Mouse (Mus musculus): ENCODE measurements at regions not wholly inside any gene's neighbourhood (a gene's known extent, or its start where the extent isn't known, plus 50 kb on each side); places are given as distances from the start of the nearest gene placed in this dataset.

DNA sequence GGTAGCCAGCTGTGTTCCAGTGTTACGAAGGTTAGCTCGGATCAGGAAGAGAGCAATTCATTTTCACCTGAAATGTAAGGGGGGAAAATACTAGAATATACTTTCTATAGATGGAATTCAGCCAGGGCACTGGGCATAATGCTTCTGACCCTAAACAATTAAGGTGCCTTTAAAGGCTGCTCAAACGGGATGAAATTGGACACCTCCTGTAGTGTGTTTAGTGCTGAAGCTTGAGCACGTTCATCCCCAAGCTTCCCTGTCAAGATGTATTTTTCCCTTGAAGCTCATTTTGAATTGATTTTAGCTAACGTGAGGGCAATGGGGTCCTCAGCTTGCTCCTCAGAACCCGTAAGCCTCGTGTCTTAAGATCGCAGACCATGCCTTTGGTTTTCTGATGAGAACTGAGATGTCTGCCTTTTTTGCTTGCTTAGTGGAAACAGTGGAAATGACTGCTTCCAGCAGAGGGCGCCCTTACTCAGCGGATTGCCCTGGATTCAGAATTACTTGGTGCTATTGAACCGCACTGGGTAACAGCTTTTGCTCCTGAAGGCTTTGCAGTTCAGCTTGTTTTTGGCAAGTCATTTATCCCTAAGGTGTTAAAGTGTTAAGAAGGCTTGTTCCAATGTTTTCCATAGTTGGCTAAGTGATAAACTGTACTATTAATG is 74.6 kb upstream of the Fermt1 start:
- DNase-seq (ENCODE audit: low spot score) = peak; percentile 65

DNA sequence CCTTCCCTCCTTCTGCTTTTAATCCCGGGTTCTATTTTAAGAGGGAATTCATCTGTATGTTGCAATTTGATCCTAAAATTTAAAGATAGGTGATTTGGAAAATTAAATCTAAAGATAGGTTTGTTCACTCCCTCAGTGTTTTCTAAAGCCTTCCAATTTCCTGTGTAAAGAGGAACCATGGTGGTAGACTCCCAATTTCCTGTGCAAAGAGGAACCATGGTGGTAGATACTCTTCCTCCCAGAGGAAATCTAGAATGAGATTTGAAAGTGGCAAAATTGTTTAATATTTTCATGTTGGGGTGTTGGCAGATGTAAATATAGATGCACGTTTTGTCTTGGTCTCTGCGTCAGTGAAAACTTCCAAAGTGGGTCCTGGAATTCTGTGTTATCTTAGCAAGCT is 75.5 kb upstream of the Fermt1 start:
- DNase-seq (ENCODE audit: low spot score) = no peak

DNA sequence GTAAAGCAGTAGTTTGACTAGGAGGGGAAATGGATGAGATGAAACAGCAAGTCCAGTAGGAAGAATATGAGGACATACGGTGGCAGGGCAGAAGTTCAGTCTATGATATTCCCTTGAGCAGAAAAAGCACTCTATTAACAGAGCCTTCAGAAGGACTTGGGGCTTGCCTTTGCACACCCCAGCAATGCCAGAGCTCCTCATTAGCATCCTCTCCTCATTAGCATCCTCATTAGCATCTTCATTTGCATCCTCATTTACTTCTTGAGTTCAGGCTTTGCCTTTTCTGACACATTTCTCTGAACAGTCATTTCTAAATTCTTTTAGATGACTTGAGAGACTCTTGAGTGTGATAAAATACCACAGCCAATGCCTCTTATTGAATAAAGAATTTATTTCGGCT is 81.3 kb upstream of the Fermt1 start:
- DNase-seq (ENCODE audit: low spot score) = no peak

DNA sequence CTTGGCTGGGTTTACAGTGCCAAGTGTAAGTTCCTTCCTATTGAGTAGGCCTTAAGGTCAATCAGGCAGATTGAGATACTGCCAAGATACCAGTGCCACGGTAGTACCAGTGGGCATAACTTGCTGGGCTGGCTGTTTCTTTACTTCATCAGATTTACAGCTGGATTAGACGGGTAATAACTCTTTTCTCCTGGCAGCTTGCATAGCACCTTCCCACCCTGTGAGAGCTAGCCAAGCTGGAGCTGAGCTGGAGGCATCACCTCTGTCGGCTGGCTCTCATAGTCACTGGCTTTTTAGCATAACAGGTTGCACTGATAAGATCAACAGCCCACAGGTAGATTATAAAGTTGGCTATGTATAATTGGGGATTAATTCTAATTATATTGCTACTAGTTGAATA is 89.7 kb upstream of the Fermt1 start:
- DNase-seq (ENCODE audit: low spot score) = no peak

DNA sequence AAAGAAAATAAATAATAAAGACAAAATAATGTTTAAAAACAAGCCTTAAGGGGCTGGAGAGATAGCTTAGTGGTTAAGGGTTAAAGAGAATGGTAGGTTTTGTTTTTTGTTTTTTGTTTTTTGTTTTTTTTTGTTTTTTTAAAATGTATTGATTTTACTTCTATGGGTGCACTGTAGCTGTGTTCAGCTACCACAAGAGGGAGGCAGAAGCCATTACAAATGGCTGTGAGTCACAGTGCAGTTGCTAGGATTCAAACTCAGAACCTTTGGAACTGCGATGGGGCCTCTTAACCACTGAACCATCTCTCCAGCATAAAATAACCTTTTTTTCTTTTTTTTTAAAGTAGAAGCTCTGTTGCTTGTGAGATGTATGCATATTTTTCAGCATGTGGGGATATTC is 95.0 kb upstream of the Fermt1 start:
- no peak for DNase-seq (ENCODE audit: low spot score)

DNA sequence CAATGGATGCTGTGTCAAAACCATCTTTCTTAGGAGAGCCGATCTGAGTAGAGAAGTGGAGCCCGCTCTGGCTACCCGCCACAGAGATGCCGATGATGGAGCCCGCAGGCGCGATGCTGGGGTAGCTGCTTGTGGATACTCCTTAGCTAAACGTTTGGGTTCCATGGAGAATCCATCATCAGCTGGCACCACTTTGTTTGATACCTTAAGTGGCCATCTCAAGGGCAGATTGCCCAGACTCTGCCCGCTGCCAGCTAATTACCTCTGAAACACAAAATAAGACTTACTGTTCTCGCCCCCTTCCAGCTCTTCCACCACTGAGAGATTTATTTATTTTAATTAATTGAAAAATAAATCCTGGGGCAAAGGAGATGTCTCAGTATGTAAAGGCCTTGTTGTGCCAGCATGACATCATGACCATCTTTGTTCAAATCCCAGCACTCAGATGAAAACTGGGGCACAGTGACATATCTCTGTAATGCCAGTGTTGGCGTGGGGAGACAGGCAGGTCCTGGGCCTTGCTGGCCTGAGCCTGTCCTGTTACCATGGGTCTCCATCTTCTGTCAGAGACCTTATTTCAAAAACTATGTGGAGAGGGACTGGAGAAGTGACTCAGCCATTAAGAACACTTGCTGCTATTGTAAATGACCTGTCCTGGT is 132.1 kb upstream of the Fermt1 start:
- DNase-seq (ENCODE audit: low spot score) = no peak

DNA sequence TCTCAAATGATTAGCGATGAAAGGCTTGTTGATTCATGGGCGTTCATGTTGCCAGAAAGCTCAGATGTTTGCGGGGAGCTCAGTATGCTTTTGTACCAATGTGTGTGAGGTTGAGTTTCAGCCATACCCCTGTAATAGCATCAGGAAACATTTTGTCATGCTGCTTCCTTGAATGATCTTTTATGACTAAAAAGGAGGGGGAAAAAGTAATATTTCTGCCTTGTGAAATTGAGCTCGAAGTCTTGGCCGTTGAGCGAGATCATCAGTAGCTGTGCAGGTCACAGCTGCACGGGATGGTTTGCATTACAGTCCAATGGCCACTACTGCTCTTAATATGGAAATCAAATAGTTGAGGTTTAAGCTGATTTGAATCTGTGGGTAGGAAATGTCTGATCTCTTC is 145.3 kb upstream of the Fermt1 start:
- DNase-seq (ENCODE audit: low spot score) = no peak

DNA sequence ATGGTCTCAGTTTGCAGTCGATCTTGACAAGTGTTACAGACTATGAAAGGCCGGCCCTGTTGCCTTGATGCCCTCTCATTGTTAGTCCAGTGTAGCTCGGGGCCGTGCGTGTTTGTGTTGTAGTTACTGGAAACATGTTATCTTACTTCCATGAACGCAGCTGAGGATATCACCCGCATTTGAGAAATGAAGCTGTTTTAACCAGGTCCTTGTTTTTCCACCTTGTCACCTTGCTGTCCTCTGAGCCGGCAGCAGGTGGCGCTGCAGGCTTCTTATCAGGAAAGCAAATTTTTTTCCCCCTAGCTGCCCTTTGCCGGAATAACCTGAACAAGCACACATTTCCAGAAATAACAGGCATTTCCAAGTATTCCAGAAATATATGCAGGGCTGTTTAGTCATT is 167.9 kb upstream of the Fermt1 start:
- DNase-seq (ENCODE audit: low spot score) = peak; percentile 60

DNA sequence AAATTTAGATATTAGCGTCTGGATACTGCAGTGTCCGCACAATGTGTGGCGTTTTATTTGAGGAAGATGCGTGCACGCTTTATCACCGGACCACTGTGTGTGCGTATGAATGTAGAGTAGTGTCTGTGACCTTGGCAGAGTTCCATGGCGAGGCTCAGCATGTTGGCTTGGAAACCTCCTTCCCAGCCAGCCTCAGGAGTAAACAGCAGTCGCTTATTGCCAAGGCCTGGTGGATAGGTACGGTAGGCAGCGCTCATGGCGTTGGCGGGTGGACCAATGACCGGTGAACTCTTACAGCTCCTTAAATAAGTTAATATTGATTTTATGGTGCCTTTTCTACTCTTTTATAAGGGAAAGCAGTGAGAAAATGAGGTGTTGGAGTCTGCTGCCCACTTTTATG is 172.9 kb upstream of the Fermt1 start:
- DNase-seq (ENCODE audit: low spot score) = no peak

DNA sequence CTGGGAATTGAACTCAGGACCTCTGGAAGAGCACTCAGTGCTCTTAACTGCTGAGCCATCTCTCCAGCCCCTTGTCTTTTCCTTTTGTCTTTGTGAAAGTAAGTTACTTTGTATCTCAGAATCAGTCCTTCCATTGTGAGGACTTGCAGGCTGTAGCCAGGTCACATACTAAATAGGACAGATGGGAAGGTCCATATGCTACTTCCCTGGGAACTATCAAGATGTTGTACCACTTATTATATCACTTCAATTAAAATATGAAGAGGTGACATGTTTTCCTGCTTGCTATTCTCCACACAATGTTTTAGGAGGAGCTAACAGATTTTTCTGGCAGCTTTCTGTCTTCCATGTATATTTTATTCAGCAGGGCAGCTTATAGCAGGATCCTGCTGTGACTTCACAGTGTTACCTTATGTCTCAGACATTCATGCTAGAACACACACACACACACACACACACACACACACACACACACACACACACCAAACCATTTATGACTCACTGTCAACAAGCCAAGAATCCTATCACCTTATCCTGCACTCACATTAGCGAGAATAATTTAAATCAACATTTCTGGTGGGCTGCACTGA is 179.6 kb upstream of the Fermt1 start:
- no peak for DNase-seq (ENCODE audit: low spot score)

DNA sequence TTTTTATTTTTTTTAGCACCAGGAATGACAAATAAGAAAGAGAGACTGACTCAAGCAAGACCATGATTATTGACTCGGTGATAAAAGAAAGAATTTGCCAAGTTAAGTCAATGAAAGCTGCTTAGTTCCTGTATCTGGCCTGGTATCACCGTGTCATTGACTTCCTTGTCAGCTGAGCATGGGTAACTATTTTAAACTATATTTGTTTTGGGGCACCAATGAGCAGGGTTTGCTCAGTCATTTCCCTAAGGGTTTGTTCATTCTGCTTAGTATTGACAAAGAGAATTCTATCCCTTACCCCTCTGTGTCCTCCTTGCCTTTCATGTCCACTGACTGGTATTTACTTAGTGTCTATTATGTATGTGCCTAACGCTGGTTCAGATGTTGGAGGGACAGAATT is 189.2 kb upstream of the Fermt1 start:
- DNase-seq (ENCODE audit: low spot score) = no peak

DNA sequence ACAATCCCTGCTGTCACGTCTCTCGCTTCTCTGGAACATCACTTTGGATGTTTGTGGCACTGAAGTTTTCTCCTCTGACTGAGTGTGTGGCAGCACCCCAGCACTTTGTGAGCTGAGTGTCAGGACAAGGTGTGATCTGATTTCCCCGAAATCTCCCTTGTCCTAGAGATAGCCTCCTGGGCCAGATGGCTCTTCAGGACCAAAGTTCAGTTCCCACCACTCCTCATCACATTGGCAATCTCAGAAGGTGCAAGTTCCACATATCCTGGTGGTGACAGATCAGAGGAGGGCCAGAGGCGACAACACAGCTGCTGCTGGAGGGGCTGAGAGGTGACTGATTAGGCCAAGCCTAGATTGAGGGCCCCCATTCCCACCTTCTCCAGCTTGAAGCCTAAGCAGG is 193.2 kb upstream of the Fermt1 start:
- DNase-seq (ENCODE audit: low spot score) = no peak

DNA sequence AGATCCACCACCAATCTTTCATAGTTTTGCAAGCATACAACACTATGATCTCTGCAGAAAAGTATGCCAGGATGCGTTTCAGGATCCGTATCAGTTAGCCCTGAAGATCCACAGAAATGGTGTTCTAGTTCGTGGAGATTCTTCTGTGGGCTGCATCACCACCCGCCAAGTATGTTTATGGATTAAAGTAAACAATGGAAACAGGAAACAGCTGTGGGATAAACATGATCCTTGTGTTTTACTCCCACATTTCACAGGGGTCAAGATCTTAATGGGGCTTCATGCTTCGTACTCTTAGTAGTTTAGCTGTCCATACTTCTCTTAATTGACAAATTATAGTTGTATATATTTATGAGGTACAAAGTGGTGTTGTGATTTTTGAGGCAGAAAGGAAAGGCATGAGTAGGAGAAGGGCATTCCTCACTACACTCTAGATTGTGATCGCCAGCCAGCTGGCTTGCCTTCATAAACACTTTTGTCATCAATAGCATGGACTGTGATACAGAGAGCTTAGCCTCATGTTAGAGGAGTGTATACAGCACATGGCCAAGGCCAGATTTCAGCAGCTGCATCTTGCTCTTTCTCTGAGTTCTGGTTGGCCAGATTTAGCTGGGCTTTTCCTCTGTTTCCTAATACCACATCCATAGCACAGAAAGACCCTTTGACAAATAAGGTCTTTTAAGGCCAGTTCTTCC is 195.8 kb upstream of the Fermt1 start:
- DNase-seq (ENCODE audit: low spot score) = peak; percentile 16

DNA sequence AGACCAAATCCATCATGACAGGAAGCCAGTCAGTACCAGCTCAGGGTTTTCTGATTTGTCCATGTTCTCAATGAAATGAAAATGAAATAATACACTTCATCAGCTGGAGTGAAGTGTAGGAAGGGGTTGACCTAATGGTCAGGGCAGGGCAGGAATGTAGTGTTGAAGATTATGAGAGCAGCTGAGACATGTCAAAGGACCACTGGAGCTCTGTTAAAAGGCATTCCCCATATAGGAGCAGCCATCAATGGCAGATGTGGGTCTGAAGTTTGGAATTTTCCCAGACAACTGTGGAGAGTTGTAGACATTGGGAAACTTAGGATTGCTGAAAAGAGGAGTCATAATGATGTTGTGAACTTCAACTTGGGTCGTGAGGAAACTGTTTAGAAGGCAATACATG is 206.8 kb upstream of the Fermt1 start:
- DNase-seq (ENCODE audit: low spot score) = no peak

DNA sequence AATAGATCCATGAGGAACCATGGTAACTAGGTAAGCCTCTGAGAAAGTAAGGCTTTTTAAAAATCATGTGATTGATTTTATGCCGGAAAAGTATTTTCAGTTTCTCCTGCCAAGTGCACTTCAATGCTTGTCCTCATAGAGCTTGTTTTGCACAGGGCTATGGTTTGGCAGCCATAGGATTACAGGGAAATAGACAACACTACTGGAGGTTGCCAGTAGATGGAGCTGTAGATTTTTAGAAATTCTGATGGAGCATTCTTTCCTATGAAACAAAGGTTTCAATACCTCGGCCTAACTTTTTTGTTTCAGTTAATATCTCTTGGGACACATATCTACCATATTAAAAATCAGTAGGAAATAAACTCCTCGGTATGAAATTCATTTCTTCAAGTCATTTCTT is 210.8 kb upstream of the Fermt1 start:
- DNase-seq (ENCODE audit: low spot score) = no peak

DNA sequence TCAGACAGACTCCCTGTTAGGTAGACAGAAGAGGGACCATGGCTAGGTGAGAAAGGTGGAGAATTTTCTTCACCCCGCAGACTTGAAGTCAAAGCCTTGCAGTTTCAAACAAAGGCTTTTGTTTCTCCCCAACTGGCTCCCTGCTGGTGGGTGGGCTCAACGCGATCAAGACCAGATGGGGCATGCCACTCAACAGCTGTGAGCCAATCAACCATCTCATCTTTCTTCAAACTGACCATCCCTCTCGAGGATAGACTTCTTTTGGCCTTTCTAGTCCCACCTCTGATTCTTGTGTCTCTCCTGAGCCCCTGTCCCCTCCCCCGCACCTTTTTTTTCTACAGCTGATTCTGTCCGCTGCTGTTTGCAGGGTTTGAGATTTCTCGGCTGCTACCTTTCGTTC is 212.5 kb upstream of the Fermt1 start:
- DNase-seq (ENCODE audit: low spot score) = no peak

DNA sequence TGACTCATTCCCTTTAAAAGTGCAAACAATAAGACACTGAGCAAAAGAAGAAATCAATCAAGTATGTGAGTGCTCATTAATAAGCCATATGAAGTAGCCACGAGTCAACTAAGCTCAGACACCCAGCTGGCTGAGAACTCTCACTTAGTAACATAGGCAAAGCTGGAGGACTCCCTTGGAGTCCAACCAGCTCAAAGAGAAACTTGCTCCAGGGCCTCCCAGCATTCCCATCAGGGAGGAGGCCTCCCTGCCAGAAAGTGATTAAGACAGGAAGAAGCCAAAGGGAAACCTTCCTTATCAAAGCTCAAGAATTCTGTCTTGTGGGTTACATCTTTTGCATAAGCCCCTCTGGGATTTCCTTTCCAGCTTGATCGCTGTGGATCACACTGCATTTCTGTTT is 213.7 kb upstream of the Fermt1 start:
- no peak for DNase-seq (ENCODE audit: low spot score)

DNA sequence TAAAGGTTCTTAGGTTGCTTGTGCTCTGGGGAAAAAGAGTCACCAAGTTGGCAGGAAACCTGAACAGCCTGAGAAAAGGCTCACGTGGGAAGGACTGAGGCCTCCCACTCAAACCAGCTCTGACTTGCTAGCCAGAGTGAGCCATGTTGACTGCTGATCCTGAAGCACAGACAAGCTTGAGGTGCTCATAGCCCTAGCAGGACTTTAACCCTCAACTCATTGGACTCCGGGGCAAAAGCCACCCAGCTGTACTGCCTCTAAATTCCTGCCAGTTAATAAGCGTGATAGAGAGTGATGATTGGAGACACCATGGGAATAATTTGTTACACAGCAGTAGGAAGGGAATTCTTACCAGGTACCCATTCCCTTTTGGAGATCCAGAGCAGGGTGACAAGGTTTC is 230.7 kb upstream of the Fermt1 start:
- no peak for DNase-seq (ENCODE audit: low spot score)

DNA sequence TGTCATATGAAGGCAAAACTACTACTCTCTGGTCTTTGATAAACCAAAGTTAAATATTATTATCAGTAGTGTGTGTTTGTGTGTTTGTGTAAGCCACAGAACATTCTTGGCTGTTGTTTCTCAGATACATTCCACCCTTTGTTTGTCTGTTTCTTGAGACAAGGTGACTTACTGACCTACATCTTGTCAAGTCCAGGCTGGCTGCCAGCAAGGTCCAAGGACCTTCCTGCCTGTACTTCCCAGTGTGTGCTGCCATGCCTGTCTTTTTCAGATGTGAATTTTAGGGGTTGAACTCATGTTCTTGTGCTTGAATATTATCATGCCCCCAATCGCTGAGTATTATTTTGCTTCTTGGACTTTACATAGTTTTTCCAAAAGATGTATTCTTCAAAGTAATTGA is 235.5 kb upstream of the Fermt1 start:
- no peak for DNase-seq (ENCODE audit: low spot score)

DNA sequence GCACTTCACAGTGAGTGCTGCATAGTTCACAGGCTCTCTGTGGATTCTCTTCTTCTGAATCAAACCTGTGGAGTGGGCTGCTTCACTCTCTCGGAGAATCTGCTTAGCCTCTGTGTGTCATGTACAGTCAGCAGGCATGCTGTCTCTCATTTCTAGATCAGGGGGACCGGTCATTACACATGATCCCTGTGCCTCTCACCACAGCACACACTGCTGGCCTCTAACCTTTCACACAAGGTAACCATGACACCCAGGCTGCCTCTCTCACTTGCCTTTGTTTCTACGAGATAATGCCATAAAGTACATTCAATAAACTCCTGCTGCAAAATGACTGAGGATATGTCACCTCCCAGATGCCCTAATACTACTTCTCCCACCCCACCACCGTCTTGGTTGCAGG is 237.2 kb upstream of the Fermt1 start:
- DNase-seq (ENCODE audit: low spot score) = no peak

DNA sequence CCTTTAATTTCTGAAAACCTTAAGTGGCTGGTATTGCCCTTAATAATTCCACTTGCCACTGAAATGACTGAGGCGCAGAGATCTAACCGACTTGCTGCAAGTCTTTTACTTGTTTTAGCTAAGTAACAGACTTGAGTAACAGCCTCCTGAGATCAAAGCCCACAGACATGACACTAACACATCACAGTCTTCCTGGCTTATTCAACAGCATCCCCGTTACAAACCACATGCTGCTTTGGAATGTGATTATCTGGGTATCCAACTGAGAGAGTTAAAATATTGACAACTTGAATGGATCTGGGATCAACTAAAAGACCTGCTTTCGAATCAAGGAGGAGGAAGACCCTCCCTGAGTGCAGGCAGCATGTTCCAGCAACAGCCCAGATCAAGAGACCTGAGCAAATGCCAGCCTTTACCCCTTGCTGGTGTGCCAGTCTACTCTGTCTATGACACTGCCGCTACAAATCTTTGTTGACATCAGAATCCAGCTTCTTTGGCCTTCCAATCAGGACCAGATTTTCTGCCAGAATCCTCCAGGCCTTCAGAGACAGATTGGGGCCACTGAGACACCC is 258.7 kb upstream of the Fermt1 start:
- no peak for DNase-seq (ENCODE audit: low spot score)

DNA sequence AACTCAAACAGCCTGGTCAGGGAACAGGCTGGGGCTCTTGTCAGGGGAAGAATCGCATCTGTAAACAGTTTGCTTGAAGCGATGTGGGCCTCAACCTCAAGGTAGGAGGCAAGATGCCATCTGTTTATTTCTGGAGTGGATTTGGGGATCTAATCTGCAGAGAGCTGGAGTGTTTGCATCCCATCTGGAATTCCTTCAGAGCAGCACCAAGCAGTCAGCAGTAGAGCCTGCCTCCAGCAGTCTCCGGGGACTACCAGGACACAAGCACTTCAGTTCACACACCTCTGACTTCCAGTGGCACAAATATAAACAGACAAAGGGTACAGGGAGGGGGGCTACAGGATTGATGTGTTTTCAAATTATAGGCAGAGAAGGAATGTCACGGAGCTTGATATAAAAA is 262.8 kb upstream of the Fermt1 start:
- DNase-seq (ENCODE audit: low spot score) = no peak

Measured in urinary bladder, postnatal 14 days (tissue).